Mouse (Mus musculus): ENCODE data around the gene Gpr85. TPM values are rescaled to one million over a fixed set of nuclear protein-coding genes. Genes with fewer than 3 reads are reported as not detected.
"Not testable (repeated sequence)": the region's sequence is repeated elsewhere in the genome, so short reads cannot be mapped to it uniquely, and the experiment has no call there.

The Gpr85 gene
- total RNA-seq (2021): not detected
- long read RNA-seq, experiment 1: 0 reads
- long read RNA-seq, experiment 2: 0 reads

DNA sequence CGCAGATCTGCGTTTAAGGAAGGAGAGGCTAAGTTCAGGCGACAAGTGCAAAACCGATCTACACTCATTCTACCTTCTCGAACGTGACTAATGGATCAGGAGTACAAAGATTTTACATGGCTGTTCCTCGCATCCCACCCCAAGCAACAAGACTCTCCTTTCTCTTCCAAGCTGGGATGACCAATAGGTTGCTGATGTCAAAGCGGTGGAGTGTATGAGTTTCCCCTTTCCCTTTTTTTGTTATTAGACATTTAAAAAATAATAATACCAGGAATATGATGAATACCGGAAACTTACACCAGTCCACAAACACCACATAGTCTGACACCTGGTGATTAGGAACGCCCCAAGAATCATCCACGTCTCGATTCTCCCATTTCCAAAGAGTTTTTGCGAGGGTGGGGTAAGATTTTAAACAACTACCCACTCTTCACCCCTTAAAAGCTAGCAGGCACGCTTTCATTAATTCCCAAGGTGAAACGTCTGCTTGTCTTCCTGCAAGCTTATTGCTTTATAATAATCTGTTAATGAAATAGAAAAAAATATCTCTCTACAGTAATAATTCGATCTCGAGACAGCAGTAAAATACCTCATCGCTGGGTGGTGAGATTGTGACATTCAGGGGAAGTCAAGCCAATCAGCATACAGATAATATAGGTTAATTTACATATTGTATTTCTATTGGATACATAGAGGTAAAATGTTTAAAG is at the start of gene Gpr85:
Gpr85 (minus strand) TSS at position 598 of the 710 bp plus-strand sequence.
- intact Hi-C loops (cut with DNase I): no loop called here
- no peak for DNase-seq

DNA sequence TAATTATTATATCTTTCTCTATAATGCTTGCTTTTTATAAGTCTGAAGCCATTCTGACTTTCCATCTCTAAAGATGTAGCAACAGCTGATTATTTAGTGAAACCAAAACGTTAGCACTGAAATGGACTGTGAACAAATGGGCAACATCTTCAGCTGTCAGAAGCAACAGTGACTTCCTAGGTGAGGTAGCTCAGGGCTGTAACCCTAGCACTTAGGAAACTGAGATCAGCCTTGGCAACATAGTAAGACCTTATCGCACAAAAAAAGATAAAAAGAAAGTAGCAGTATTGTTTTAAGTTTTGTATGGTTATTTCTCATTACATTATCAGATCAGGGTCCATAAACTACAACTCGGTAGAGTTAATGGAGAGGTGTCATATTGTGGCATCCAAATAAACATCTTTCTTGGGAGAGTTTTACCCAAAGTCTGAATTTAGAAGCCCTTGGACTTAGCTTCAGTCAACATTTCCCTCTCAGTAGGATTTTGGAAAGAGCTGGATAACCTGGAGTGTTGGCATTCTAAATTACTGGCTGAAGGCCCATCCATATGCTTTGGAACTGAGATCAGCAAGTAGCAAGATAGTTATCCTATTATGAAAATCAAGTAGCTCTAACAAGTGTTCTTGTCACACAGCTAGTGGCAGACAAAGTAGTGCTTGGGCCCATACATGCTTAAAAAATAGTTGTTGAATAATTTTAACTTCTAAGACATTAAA is 45.3 kb upstream of the Gpr85 start:
- DNase-seq: no peak
- intact Hi-C loops (cut with DNase I): no loop called here

DNA sequence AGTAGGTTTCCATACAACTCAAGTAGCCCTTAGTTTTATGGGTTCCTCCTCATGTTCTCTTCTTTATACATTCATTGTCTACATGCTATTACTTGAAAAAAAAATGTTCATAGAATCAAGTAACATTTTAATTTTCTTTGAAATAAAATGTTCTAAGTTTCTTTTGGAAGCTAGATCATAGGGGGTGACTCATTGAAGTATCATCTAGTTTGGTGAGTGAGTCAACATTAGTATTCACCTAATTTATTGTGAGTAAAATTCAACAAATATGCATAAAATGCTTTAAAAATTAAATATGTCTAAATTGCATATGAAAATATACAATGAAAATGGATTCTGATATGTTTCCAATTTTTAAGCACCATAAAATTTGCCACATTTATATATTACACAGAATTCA is 43.2 kb upstream of the Gpr85 start:
- no peak for DNase-seq
- intact Hi-C loops (cut with DNase I): no loop called here

DNA sequence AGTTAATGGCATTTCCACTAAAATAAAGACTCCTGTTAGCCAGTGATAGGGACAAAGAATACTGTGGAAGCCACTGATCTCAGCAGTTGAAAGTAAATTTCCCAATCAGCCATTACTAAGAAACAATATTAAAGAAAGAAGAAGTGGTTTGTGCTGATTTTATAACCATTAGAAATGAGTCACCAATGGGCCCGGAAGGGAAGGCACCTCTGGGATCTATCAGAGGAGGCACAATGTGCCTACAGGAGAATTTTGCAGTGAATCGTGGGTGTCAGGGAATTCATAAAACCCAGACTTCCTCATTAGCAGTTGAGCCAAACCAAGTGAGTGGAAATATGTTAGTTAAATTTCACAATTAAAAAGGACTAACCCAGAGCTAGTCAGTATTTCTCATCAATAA is 34.2 kb upstream of the Gpr85 start:
- intact Hi-C loops (cut with DNase I): no loop called here

DNA sequence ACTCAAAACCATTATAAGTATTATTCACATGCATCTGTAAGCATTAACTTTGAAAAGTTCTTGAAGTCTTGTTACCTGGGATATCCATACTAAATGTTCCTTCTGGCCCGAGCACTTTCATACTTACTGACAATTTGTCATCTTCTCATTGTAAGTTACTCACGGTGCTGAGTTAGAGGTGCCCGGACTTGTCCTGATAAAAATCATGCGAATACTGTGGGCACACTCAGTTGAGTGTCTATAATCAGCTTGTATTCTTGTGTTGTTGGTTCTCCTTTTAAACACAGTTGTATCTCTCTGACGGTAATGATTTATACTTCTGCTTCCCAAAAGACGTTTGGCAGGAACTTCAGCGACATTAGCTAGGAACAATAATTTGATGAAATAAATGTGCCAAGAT is 32.3 kb upstream of the Gpr85 start:
- intact Hi-C loops (cut with DNase I): no loop called here
- no peak for DNase-seq

More for the DNA sequence above, 34.2 kb upstream of the Gpr85 start:
- no peak for DNase-seq

DNA sequence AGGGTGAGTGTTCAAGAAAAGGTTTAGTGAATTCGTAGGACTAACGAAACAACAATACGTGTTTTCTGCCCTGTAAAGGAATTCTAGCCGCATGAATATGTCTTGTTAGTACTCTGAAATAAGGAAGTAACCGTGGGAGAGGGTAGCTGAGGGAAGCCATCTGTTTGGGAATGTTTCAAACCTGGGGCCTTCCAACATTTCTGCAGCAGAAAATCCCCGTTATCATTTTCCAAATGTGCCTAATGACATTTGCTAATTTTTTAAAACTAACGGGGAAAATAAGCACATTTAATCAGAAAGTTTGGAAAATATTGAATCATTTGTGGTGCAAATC is 31.9 kb upstream of the Gpr85 start:
- no peak for DNase-seq
- intact Hi-C loops (cut with DNase I): no loop called here

DNA sequence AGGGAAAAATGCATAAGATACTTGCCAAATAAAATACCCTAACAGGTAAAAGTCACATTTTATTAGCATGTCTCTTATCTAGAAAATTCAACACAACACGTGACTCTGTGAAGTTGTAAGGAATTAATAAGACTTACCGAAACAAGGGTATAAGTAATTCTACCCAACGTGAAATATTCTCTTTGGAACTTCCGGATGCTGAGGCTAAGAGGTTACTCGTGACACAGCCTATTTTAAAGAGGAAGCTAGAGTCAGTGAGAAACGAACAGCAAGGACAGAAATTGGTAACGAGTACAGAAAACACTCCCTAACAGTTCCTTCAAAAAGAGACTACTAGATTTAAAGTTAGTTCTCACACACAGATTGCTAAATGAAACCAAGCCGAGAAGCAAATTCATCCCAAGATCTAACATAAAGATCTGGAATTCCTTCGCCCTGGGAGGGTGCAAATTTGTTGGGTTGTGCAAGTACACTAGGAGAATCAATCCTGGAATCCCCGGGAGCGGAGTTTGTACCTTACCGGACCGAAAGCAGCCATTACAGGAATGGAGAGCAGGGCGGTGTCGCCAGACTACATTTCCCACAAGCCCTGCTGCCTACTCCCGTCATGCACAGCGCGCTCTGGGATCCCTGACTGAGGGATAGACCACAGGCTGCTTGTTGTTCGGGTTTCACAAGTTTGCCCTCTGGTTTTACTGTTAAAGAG is 31.3 kb upstream of the Gpr85 start, which contains the start of gene 2610001J05Rik:
2610001J05Rik (minus strand) TSS at position 600 of the 706 bp plus-strand sequence.
- intact Hi-C loops (cut with DNase I): no loop called here
- peak; percentile 78 to 83 for DNase-seq

DNA sequence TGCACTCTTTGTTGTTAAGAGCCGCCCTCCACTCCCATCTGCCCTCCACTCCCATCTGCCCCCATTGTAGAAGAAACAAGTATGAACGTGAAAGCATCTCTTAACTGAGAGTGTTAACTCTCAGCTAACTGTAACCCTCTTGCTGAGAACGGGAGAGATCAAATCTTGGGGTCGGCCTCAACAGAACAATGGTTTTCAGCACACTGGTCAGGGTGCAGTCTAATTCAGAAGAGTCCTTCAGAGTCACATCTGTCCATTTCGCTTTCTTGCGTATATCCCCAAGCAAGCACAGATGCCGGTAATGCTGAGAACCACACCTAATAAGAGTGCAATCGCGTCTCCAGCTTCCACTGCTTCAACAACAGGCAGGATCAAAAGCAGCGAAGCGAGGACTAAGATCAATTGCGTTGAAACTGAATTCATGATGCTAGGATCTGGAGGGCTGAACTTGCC is 30.6 kb upstream of the Gpr85 start:
- DNase-seq: no peak
- intact Hi-C loops (cut with DNase I): no loop called here

DNA sequence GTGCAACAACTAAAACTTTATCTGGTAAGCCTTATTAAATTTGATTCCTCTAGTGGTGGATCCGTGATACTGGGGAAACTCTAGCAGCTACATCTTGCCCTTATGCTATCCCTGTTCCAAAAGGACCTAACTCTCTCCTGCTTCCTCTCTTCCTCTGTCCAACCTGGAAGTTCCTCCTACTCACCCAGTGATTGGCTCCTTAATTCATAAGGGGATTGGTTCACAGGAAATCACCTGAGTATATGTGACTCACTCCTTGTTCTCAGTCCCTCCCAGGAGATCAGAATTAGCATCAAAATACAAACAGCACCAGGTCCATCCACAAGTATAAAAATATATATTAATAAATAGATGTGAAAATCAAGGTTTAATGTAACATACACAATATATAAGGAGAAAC is 20.9 kb upstream of the Gpr85 start:
- no peak for DNase-seq
- intact Hi-C loops (cut with DNase I): loop anchor here (10.0 kb wide), 1 partner anchor 176 kb away; no protein-coding TSS in a partner anchor

DNA sequence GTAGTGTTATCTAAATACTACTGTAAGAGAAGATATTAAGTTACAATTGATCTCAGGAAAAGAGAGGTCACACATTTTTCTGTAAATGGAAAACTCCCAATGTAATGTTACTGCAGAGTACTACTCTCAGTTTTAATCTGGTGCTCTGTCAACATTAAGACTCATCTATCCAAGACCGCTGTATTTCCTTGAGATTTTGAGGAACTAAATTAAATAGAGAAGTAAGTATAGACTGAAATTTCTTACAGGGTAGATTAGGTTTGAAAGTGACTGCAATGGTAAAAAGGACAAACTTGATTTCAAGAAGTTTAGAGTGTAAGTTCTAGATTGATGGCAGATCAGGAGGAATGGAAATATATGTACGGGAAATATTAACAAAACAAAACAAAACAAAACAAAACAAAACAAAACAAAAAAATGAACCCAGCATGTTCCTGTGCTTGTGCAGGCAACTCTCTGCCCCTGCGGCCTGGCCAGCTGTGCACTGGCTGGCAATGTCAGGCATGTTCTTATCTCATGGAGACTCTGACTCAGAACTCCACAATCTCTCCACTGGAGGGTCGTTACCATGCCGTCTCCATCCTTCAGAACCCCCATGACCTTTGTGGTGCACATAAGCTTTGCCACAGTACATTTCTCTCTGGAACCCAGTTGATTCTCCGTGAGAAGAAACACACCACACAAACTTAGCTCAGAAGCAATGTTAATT is 20.3 kb upstream of the Gpr85 start:
- intact Hi-C loops (cut with DNase I): loop anchor here (10.0 kb wide), 1 partner anchor 175 kb away; no protein-coding TSS in a partner anchor
- no peak for DNase-seq

DNA sequence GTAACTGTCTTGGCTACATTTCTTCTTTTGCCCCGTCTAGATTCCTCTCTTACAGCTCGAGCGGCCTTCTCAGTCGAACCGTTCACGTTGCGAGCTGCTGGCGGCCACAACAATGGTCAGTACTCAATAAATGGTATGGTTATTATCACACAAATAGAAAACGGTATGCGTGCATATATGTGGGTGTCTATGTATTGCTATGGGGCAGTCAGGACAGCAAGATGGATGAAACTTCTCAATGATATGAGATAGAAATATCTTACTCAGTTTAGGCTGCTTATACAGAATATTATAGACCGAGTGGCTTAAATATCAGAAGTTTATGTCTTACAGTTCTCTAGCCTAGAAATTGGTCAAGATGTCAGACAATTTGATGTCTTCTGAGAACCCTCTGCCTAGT is 14.5 kb upstream of the Gpr85 start:
- intact Hi-C loops (cut with DNase I): no loop called here

DNA sequence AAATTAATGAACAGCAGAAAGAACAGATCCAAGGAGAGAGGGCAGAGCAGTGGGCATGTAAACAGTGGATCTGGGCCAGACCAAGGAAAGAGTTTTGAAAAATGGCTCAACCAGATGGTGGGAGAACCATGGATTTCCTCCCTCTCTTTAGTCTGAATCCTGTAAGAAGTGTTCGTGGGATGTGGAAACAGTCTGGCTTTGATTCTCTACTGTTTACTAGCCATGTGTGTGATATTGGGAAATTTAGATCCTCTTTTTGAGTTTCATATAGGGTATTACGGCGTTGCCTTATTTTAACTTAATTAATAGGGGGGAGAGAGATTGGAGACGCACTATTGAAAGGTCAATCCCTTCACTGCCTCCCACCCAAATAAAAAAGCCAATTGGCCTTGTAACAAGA is 13.5 kb upstream of the Gpr85 start:
- intact Hi-C loops (cut with DNase I): no loop called here
- DNase-seq: no peak

More for the DNA sequence above, 14.5 kb upstream of the Gpr85 start:
- DNase-seq: no peak

DNA sequence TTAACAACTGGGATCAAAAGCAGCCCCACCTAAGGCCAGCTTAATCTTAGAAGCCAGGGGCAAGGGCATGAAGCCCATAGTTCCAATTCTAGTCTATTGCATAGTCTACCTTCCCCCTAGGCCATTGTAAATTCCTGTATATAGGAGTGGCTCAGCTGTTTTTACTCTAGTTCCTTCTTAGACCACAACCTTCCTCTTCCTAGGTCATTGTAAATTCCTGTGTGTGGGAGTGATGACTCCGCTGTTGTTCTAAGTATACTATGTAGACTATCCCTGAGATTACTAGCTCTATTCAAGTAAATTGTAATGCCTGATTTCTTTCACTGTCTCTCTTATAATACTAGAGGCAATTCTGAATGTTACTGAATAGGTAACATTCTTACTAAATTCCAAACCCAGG is 6.3 kb upstream of the Gpr85 start:
- DNase-seq; intact Hi-C loops (cut with DNase I): not testable (repeated sequence)

DNA sequence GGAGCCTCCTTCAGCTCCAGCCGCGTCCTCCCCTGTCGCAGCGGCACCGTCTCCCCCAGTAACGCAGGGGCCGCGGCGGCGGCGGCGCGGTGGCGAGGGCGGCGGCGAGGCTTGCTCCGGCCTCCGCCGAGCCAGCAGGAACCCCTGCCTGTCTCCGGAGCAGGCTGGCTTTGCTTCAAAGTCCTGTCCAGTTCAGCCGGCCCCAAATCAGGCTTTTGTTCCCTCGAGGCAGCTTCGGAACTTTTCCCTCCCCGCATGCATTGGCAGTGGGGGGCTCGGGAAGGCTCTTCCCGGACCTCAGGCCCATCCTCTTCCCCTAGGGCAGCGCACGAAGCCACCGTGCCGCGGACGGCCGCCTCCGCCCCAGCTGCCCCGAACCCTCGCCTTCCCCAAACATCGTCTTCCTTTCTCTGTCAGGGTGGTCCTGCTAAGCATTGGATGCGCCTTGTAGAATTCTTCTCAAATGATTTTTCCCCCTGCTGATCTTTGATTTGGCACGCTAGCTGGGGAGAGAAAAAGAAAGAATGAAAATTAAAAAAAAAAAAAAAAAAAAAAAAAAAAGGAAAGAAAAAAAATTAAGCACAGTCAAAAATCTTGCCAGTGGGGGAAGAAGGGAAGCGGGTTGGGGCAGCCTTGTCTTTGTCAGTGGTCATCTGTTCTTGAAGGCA is 931 bp downstream of the Gpr85 start:
- intact Hi-C loops (cut with DNase I): no loop called here
- DNase-seq: peak; percentile 28 to 47

DNA sequence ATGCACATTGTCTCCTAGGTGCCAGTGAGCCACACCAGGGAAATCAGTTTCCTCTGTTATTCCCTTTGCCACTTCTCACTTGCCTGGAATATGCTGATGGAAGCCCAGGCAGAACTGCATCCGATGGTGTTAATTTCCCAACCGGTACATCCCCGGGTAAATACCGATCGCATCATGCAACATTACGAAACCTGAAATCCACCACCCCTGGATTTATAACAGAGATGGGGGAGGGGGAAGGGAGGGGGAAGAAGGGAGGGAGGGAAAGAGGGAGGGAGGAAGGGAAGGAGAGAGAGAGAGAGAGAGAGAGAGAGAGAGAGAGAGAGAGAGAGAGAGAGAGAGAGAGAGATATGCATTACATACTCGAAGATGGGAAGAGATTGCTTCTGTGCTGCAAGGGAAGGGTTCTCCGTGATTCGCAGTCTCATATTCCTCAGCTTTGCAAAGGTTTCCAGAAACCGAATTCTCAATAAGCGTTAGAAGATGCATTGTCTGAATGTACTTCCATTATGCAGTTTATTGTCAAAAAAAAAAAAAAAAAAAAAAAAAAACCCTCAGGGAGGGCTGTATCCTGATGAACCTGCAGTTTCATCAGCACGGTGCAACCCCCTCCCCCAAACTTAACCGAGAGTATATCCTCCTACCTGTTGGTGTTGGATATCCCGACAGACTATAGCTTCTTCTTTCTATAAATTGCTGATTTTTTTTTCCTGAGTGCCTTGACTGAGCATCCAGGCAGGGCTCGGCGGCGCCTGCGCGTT is 1.6 kb downstream of the Gpr85 start:
- DNase-seq: no peak
- intact Hi-C loops (cut with DNase I): no loop called here

DNA sequence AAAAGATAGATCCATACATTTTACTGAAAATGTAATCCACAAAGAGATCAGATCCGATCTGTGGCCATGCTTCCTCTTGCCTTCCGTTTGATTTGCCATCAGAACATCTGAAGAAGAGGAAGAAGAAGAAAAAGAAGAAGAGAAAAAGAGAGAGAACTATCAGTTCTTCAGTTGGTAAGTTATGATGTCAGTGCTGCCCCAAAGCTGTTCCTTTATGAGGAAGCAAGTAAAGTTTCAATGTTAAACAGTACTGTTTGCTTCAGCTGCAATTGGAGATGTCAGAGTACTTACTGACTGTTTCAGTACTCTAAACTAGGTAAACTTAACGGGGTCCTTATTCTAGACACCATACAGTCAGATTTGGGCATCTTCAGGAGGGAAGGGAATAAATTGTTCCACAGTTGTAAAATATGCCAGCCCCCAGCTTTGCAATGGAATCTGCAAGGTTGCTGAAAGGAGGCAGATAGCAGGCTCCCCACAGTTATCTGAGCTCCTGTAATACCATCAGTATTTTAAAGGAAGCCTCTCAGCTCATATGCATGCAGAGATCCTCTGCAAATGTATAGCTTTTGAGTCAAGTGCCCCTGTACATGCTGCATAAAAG is 2.7 kb downstream of the Gpr85 start:
- DNase-seq: no peak
- intact Hi-C loops (cut with DNase I): no loop called here

DNA sequence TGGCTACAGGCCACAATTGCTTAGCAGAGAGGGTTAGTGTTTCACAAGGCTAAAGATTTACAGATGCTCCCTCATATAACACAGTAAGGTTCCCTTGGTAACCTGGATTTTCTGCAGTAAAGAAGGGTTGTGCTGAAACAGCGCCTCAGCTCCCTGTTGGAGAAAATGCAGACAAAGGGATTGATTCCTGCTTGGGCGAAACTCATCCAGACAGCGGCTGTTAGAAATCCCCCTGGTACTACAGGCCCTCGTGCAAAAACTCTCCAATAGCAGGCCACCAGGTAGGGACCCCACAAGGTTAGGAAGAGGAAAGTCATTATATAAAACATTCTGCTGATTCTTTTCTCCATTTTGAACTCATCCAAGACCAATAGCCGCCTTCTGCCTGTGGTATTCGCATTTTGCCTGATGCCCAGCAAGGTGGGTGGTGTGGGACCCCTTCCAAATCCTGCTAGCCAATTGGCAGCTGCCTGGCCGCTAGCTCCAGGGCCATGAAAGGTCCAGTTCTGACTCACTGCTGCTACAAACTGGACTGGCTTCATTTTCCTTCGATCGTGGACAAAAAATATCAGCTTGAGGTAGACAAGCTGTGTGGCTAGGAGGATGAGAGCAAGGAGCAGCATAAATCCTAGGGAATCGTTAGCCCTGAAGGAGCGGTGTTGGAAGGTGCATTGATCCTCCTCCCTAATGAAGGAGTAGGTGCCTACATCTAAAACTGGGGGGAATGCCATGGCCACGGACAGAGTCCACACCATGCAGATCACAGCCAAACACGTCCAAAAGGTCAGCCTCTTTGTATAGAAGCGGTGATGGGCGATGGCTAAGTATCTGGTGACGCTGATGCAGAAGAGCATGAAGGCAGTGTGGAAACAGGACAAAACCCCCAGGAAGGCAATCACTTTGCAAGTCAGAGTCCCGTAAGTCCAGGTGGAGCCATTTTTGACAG is 3.7 kb downstream of the Gpr85 start:
- intact Hi-C loops (cut with DNase I): no loop called here

DNA sequence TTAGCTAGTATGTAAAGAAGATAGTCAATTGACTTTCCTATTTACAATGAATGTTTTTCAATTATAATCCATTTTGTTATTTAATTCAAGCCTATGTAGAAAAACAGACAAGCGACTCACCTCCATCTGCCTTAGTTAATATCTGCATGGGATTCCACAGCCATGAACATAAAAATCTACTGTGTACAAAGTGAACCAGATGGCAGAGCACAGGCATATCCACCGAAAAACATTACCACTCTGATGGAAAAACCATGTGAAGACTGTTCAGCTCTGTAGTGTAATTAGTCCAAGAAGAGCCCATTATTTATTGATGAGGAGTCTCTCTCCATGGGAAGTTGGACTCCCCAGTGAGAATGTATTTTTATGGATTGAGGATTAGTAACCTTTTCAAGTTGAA is 7.0 kb downstream of the Gpr85 start:
- intact Hi-C loops (cut with DNase I): no loop called here
- DNase-seq: no peak

More for the DNA sequence above, 3.7 kb downstream of the Gpr85 start:
- DNase-seq: no peak
